Mouse (Mus musculus): Measurements from ENCODE around the gene Fthl17b. TPM values are rescaled to one million over a fixed set of nuclear protein-coding genes. Genes with fewer than 3 reads are reported as not detected.
"Not testable (repeated sequence)": the region's sequence is repeated elsewhere in the genome, so short reads cannot be mapped to it uniquely, and the experiment has no call there.

Gene Fthl17b
- polyA plus RNA-seq (2015; fragmentation: Nextera tagmentation; extraction: Ambion mirVana), result not detected in 2 replicates

DNA sequence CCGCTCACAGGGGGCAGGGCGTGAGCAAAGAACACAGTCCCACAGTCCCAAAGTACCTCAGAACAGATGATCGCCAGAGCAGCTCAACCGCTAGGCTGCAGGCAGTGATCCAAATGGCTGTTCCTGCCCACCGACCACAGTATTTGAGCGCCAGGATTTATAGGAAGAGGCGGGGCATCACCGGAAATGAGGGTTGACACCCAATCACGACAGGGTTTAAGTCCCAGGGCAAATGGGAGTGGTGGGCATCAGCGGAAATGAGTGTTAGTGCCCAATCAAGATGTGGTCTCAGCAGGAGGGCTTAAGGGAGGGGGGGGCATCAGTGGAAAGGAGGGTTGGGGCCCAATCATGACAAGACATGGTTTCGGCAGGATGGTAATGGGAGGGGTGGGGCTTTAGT, at the start of gene Fthl17b:
Gene Fthl17b (minus strand): TSS at position 101 of the 400 bp plus-strand sequence.
- WGBS, result 92% methylated on average over 4 of the region's 11 CpGs
- not testable (repeated sequence) for H3K4me3 ChIP-seq; H3K27me3 ChIP-seq; H3K27ac ChIP-seq; H3K4me1 ChIP-seq (replicated peaks); H3K9ac ChIP-seq; H3K4me2 ChIP-seq; H3K36me3 ChIP-seq; ATAC-seq (replicated peaks; ENCODE audit: insufficient number of reproducible peaks, insufficient read depth, low FRiP score, low read depth); H3K9me3 ChIP-seq (replicated peaks)

DNA sequence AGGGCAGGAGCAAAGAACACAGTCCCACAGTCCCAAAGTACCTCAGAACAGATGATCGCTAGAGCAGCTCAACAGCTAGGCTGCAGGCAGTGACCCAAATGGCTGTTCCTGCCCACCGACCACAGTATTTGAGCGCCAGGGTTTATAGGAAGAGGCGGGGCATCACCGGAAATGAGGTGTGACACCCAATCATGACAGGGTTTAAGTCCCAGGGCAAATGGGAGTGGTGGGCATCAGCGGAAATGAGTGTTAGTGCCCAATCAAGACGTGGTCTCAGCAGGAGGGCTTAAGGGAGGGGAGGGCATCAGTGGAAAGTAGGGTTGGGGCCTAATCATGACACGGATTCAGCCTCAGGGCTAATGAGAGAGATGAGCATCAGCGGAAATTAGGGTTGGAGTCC, 23.9 kb upstream of the Fthl17b start, which contains the start of gene Fthl17d:
Gene Fthl17d (minus strand): TSS at position 101 of the 400 bp plus-strand sequence.
- H3K9me3 ChIP-seq (replicated peaks); H3K4me3 ChIP-seq; H3K9ac ChIP-seq; H3K4me2 ChIP-seq; H3K27ac ChIP-seq; H3K27me3 ChIP-seq; H3K4me1 ChIP-seq (replicated peaks); H3K36me3 ChIP-seq; ATAC-seq (replicated peaks; ENCODE audit: insufficient number of reproducible peaks, insufficient read depth, low FRiP score, low read depth): not testable (repeated sequence)
- WGBS, result no CpG with 5 or more reads among the region's 9 CpGs

DNA sequence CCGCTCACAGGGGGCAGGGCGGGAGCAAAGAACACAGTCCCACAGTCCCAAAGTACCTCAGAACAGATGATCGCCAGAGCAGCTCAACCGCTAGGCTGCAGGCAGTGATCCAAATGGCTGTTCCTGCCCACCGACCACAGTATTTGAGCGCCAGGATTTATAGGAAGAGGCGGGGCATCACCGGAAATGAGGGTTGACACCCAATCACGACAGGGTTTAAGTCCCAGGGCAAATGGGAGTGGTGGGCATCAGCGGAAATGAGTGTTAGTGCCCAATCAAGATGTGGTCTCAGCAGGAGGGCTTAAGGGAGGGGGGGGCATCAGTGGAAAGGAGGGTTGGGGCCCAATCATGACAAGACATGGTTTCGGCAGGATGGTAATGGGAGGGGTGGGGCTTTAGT, 13.7 kb upstream of the Fthl17b start, which contains the start of gene Fthl17c:
Gene Fthl17c (minus strand): TSS at position 101 of the 400 bp plus-strand sequence.
- not testable (repeated sequence) for H3K4me1 ChIP-seq (replicated peaks); ATAC-seq (replicated peaks; ENCODE audit: insufficient number of reproducible peaks, insufficient read depth, low FRiP score, low read depth); H3K36me3 ChIP-seq; H3K4me3 ChIP-seq; H3K4me2 ChIP-seq; H3K27ac ChIP-seq; H3K27me3 ChIP-seq; H3K9me3 ChIP-seq (replicated peaks); H3K9ac ChIP-seq
- WGBS, result no CpG with 5 or more reads among the region's 11 CpGs

DNA sequence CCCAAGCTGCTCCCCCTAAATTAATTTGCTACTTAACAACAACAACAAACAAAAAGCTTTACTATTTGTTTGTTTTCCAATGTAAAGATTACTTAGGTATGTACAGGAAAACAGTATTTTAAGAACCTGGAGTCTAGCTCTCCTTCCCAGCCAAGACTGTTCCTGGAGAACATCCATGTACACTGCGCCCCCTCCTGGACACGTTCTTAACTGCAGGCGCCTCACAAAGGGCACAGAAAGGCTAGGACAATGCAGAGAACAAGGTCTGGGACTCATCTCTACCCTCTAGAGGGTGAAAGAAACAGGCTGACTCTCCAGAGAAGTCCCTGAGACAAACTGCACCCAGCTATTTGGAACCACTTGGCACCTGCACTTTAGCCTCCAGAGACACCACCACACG, 1.8 kb upstream of the Fthl17b start:
- ATAC-seq (replicated peaks; ENCODE audit: insufficient number of reproducible peaks, insufficient read depth, low FRiP score, low read depth); H3K36me3 ChIP-seq: not testable (repeated sequence)
- WGBS, result 40% methylated on average over 4 of the region's 4 CpGs

GRCm38 (mm10) chrX:8948130-8948805, 14.5 kb downstream of the Fthl17b start:
- not testable (repeated sequence) for H3K4me1 ChIP-seq (replicated peaks); H3K36me3 ChIP-seq; H3K4me3 ChIP-seq; H3K27me3 ChIP-seq; ATAC-seq (replicated peaks; ENCODE audit: insufficient number of reproducible peaks, insufficient read depth, low FRiP score, low read depth); H3K9me3 ChIP-seq (replicated peaks); H3K9ac ChIP-seq; H3K27ac ChIP-seq; H3K4me2 ChIP-seq
- 14% methylated on average over 7 of the region's 7 CpGs for WGBS

More for the DNA sequence above, 1.8 kb upstream of the Fthl17b start:
- not testable (repeated sequence) for H3K4me3 ChIP-seq; H3K27me3 ChIP-seq; H3K9ac ChIP-seq; H3K4me2 ChIP-seq; H3K4me1 ChIP-seq (replicated peaks); H3K9me3 ChIP-seq (replicated peaks); H3K27ac ChIP-seq

DNA sequence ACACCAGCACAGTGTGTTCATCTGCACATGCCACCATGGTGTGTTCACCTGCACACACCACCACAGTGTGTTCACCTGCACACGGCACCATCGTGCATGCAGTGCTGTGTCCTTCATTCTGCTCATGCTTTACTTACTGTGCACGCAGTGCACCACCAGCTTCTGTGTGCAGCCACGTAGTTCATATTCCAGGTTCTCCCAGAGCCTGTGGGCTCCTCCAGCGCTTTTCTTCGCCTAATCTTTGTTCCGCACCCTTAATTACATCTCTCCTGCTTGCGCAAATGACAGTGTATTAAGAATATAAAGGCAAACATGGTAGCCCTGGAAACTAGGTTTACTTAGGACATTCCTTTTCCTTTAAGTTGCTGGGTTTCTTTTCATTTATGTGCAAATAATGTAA, 18.7 kb downstream of the Fthl17b start:
- no peak for ATAC-seq (replicated peaks; ENCODE audit: insufficient number of reproducible peaks, insufficient read depth, low FRiP score, low read depth)
- H3K27me3 ChIP-seq, result no peaks in the 10 kb centered on the region

GRCm38 (mm10) chrX:8927308-8927707, 35.5 kb downstream of the Fthl17b start:
- 30% methylated on average over 4 of the region's 4 CpGs for WGBS
- ATAC-seq (replicated peaks; ENCODE audit: insufficient number of reproducible peaks, insufficient read depth, low FRiP score, low read depth), result no peak

More for the DNA sequence above, 18.7 kb downstream of the Fthl17b start:
- H3K4me3 ChIP-seq, result no peak overlapping the region
- no peak overlapping the region for H3K4me2 ChIP-seq
- H3K36me3 ChIP-seq, result no peaks in the 10 kb centered on the region
- H3K9ac ChIP-seq, result no peak overlapping the region
- H3K27ac ChIP-seq, result no peak overlapping the region
- 72% methylated on average over 8 of the region's 8 CpGs for WGBS
- no peaks in the 10 kb centered on the region for H3K9me3 ChIP-seq (replicated peaks)
- H3K4me1 ChIP-seq (replicated peaks), result no peaks in the 10 kb centered on the region

DNA sequence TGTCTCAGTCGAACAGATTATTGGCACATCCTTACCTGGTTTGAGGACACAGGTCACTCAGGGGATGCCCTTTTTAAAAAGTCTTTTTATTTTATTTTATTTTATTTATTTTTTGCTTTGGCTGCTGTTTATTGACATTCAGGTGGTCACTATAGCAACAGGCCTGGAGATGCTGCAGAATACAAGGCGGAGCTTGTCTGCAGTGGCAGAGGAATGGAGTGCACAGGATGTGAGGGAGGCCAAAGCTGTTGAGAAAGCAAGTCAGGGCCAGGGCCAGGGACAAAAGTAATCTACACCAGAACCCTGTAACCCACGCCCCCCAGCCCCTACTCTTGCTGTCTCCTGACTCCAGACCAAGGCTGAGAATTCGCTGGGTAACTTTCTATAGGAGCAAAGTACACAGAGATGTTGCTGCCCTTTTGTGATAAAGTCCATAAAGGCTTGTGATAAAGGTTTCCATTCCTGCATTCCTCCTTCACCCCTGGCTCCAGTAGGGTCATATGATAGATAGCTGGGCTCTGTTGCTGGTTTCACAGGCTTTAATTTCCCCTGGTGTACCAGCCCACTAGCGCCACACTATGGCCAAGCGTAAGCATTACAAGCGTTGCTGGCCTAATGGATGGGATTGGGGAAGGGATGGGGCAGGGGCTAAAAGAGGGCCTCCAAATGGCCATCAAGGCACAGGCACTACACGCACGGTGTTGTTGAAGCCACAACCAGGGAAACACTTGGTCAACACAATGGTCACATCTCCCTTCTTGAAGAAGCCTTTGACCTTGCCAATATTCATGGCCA, 40.8 kb downstream of the Fthl17b start:
- no peaks in the 10 kb centered on the region for H3K9me3 ChIP-seq (replicated peaks)
- no peak overlapping the region for H3K27ac ChIP-seq
- H3K4me1 ChIP-seq (replicated peaks), result no peaks in the 10 kb centered on the region
- ATAC-seq (replicated peaks; ENCODE audit: insufficient number of reproducible peaks, insufficient read depth, low FRiP score, low read depth), result no peak
- no peak overlapping the region for H3K4me3 ChIP-seq
- no peaks in the 10 kb centered on the region for H3K36me3 ChIP-seq
- no peaks in the 10 kb centered on the region for H3K27me3 ChIP-seq
- H3K9ac ChIP-seq, result no peak overlapping the region
- no peak overlapping the region for H3K4me2 ChIP-seq
- WGBS, result 47% methylated on average over 9 of the region's 9 CpGs

More at GRCm38 (mm10) chrX:8927308-8927707, 35.5 kb downstream of the Fthl17b start:
- Histone ChIP-seq H3K4me1 (replicated peaks) (no peaks in the 10 kb centered on the region), H3K27ac (no peak overlapping the region), H3K27me3 (no peaks in the 10 kb centered on the region), H3K9ac (no peak overlapping the region), H3K9me3 (replicated peaks) (no peaks in the 10 kb centered on the region), H3K36me3 (no peaks in the 10 kb centered on the region), H3K4me3 (no peak overlapping the region), H3K4me2 (no peak overlapping the region)

DNA sequence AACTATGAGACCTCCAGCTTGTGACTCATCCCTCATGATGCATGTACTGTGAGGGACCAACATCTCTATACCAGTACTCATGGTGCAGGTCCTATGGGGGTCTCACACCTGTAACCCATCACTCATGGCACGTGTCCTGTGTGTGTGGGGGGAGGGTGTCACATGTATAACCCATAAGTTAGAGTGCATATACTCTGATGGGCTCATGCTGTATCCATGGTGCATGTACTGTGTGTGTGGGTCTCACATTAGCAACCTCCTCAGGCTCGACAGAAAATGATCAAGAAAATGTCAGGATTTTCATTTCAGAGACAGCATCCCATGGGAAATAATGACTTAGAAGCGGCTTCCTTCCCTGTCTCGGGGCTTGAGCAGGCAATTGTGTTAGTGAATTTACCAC, 41.7 kb downstream of the Fthl17b start:
- Histone ChIP-seq H3K9me3 (replicated peaks) (no peaks in the 10 kb centered on the region), H3K36me3 (no peaks in the 10 kb centered on the region), H3K27ac (no peak overlapping the region), H3K4me2 (no peak overlapping the region), H3K4me3 (no peak overlapping the region), H3K9ac (no peak overlapping the region), H3K27me3 (no peaks in the 10 kb centered on the region), H3K4me1 (replicated peaks) (no peaks in the 10 kb centered on the region)
- ATAC-seq (replicated peaks; ENCODE audit: insufficient number of reproducible peaks, insufficient read depth, low FRiP score, low read depth), result no peak
- 73% methylated on average over 4 of the region's 4 CpGs for WGBS

Measured in heart, embryonic 15.5 days (tissue).